Mouse (Mus musculus): ENCODE results near the gene Ugt1a10.
"Not testable (repeated sequence)": the region's sequence is repeated elsewhere in the genome, so short reads cannot be mapped to it uniquely, and the experiment has no call there.

The Ugt1a10 gene

DNA sequence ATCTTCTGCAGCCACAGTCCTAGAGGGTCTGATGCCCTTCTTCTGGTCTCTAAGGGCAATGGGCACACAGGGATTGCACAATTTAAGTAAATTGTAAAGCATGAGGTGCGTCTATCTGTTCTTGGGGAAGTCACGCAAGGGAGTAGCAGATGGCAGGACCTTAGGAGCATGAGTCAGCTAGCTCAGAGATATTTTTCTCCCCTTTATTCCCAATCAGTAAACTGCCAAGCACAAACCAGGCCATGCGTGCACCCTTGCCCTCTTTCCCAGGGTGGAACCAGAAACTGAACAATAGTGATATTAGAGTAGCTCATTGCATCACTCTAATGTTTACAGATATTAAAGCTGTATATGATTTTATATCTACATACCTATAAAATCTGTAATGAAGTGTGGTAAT is 43.4 kb downstream of the Ugt1a10 start:
- DNase-seq: not testable (repeated sequence)

DNA sequence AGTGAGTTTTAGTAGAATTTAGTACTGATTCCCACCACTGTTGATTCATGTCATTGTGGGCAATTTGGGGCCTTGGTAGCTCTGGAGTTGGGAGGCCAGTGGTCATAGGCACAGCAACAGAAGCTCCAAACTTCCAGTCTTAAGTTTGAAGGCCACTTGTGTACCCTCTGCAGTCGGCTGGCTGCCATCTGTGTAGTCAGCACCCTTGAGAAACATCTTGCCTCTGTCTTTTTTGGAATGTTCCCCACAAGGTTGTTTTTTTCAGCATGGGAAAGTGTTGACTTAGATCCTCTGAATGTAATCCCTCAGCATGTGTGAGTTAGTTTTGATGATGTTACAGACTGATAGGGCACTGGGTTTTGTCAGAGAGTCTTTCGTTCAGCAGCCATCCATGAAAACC is 44.5 kb downstream of the Ugt1a10 start:
- not testable (repeated sequence) for DNase-seq

DNA sequence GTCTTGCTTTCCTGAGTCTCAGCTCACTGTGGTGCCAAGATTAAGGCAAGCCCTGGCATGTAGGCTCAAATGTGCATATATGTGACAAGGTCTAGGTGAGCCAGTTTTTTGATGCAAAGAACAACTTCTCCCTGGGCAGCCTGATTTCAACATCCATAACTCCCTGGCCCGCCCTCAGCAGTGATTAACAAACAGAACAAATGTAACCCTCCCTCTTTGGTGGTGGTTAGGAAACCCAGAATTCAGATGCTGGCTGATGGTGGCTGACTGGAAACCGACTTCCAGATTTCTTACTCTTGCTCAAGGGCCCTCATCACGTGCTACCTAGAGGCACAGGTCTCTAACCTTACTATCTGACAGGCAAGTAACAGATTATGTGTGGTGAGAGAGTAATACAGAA is 47.8 kb downstream of the Ugt1a10 start, which contains the start of gene Ugt1a6b:
Gene Ugt1a6b, plus strand, starts transcription at position 234 of the 400 bp plus-strand sequence.
- DNase-seq: not testable (repeated sequence)

DNA sequence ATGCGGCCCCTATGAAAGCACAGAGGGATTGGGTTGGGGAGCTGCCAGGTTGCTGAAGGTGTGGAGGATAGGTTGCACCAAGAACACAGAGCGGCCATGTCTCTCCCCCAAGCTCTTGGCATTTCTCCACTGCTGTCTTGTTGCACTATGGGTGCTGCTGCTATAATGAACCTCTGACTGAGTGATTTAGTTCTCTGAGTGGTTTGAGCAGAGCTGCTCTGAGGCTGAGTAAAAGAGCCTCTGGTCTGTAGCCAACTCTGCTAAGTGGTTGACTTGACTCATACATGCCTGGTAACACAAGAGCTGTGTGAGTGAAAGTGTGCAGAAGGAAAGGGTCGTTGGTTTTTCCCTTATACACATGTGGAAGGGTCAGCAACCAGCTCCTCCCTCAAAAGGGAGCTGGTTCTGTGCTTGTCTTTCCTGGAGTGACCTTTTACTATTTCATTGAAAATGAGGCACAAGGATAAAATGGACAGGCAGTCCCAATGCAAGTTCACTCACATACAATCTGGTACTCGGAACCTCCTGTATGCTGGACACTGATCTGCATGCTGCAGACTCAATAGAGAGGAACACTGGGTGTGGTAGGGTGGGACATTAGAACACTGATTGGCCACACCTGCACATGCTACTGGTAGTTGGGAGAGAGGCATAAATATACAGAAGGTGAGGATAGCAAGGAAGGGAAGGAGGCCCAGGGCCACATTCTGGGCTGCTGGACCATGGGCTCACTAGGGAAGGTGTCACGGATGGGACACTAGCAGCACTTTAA is 48.7 kb downstream of the Ugt1a10 start:
- DNase-seq: not testable (repeated sequence)

DNA sequence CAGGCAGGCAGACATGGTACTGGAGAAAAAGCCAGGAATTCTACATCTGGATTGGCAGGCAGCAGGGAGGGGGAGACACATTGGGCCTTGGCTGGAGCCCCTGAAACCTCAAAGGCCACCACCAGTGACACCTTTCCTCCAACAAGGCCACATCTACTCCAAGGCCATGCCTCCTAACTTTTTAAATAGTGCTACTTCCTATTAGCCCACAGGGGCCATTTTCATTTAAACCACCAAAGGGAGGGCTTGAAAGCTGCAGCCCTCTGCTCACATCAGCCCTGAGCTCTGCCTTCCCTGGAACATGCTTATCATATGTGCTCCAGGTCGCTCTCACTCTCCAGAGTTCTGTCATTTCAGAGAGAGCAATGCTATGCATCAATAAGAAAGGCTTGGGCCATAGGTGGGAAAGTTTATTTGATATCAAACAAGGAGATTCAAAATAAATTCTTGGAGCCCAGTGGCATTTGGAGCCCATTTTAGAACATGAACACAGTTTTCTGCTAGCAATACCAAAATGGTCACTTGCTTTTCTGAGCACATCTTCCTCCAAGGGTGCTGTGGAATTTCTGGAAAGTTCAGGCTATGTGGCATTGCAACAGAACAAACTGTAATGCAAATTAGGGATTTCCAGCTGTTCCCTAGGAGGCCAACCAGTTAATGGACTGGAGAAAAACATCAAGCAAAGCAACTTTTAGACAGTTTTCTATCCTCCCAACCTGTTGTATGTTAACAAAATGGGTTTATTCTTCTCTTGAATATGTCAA is 49.7 kb downstream of the Ugt1a10 start:
- DNase-seq: no peak

DNA sequence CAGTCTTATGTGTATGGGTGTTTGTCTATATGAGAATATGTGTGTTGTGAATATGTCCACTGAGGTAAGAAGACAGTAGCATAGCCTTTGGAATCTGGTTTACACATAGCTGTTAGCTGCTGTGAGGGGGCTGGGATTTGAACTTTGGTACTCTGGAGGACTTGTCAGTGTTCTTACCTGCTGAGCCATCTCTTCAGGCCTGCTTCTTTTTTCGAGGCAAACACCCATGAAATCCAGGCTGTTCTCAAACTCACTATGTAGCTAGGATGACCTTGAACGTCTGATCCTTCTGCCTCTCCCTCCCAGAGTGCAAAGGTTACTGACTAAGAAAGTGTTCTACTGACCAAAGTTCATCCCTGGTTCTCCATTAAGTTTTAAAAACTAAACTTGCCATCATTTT is 50.5 kb downstream of the Ugt1a10 start:
- DNase-seq: no peak

DNA sequence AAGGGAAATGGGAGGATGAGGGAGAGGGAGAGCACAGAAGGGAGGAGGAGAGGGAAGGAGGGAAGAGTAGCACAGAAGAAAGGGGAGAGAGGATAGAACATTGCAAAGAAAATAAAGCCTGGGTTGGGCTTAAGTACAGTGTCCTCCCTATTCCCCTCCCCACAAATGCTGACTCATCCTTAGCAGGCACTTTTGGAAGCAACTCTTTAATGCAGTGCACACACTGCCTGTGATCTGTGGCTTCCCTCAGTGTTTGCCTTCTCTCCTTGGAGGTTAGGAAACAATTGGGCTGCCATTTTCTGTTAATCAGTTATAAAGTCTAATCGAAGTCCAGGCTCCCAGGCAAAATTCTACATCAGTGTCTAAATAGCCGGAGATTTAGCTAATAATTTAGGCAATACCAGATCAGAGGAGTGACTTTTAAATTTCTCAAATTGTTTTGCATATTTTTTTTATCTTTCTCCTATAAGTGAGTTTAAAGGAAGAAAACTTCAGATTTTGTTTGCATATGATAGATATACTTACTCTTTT is 53.9 kb downstream of the Ugt1a10 start:
- not testable (repeated sequence) for DNase-seq

DNA sequence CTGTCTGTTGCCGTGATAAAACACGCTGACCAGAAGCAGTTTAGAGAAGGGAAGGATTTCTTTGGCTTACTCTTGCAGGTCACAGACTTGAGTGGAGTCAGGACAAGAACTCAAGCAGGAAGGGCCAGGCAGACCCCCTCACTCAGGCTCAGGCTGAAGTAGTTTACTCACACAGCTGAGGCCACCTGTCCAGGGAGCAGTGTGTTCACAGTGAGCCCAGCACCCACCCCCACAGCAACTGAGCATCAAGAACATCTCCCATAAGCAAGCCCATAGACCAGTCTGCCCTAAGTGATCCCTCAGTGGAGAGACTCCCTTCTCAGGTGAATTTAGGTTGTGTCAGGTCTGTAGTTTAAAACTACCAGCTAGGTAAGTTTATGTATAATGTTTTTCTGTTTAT is 54.4 kb downstream of the Ugt1a10 start:
- DNase-seq: not testable (repeated sequence)

DNA sequence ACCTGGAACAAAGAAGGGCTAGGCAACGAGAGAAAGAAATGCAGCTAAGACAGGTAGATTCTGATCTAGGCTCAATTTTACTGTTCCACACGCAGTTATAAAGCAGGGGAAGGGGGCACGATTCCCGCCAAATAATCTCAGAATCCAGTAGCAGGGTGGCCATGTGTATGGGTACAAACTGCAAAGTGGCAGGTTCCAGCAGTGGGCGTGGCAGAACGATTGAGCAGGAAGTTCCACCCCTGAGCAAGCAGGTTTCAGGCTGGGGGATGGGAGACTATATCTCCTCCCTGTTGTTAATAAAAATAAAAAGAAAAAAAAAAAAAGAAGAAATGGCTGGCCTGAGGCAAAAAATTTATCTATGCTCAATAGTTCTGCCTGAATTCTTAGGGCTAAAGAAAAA is 57.6 kb downstream of the Ugt1a10 start:
- not testable (repeated sequence) for DNase-seq

DNA sequence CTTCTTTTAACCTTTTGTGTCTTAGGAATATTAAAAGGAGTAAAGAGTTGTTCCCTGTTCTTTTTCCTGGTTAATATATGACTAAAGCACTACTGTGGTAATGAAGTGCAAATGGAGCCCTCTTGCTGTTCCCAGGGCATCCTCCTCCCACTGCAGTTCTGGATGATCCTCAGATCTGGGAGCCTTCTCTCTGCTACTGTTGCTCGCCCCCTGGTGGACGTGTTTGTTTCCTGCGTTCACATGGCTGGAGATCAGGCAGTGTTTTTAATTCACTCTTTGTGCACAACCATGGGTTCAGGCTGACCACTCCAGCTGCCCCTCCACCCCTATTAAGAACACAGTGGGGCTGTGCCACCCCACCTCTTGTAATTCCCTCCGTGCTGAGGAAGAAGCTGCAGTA is 65.4 kb downstream of the Ugt1a10 start:
- DNase-seq: not testable (repeated sequence)

DNA sequence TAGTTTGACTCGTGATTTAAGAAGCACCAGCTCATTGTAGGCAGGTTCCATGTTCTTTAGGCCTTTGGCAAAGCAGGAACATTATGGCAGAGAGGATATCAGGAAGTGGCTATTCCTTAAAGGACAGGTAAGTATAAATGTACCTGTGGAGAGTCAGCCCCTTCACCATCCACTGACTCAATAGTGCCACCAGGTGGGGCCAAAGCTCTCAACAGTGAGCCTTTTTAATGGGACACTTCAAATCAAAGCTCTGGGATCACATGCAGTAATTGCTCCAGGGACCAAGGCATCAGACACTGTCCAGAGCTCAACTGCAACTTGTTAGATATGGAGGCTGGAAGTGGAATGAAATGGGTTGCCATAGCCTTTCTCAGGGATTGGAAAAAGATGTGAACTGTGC is 66.3 kb downstream of the Ugt1a10 start:
- not testable (repeated sequence) for DNase-seq

DNA sequence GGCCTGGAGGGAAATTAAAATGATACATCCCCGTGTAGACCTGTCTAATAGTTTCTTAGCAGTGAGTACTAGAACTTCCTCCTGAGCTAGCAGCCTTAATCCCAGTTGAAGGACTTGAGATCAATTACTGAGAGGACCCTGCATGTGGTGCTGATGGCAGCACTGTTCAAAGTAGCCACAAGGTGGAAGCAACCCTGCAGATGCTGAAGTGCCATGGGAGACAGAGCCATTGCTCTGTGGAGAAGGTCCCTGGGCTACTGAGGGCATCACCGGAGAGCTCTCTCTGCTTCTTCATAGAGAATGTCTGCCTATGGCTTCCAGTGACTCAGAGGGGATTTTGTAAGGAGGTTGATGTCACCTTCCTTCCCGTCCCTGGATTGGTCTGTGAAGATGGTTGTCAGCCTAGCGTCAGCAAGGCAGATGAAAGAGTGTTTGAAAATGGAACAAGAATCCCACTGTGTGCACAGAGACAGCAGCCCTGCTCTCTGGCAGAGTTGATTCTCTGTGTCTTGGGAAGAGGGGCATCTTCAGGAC is 70.7 kb downstream of the Ugt1a10 start:
- not testable (repeated sequence) for DNase-seq

DNA sequence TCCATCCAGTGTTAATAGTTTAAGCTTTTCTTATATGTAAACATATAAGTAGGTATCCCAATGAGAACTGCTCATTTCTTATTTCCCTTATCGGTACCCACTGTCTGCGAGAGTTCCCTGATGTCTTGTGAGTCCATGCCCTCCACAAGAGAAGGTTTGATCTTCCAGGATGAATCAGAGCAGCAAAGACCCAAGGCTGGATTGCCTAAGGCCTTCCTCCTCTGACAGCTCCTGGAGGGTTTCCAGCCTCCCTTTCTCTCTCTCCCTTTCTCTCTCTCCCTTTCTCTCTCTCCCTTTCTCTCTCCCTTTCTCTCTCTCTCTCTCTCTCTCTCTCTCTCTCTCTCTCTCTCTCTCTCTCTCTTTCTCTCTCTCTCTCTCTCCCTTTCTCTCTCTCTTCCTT is 73.9 kb downstream of the Ugt1a10 start:
- DNase-seq: not testable (repeated sequence)

DNA sequence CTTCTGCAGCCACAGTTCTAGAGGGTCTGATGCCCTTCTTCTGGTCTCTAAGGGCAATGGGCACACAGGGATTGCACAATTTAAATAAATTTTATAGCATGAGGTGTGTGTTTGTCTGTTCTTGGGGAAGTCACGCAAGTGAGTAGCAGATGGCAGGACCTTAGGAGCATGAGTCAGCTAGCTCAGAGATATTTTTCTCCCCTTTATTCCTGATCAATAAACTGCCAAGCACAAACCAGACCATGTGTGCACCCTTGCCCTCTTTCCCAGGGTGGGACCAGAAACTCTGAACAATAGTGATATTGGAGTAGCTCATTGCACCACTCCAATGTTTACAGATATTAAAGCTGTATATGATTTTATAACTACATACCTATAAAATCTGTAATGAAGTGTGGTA is 75.0 kb downstream of the Ugt1a10 start:
- DNase-seq: not testable (repeated sequence)

DNA sequence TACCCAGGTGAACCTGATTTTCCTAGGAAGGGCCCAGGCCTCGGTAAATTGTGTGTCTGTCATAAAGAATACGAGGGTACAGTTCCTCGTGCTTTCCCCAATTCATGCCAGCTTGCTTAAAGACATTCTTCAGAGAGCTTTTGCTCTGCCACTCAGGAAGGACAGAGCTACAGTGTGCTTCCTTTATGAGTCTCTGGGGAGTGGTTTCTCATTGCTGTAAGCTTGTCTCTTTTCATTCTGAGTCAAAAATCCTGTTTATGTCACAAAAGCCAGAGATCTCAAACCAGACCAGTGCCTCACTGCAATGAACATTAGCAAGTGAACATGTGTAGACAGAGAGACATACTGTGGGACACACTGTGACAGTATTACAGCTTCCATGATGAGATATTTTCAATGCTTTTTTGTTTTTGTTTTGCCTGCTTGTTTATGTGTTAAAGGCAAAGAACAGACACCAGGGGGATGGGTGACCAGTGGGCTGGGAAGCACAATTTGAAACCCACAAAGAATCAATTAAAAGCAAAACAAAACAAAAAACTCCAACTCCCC is 78.8 kb downstream of the Ugt1a10 start:
- no peak for DNase-seq

DNA sequence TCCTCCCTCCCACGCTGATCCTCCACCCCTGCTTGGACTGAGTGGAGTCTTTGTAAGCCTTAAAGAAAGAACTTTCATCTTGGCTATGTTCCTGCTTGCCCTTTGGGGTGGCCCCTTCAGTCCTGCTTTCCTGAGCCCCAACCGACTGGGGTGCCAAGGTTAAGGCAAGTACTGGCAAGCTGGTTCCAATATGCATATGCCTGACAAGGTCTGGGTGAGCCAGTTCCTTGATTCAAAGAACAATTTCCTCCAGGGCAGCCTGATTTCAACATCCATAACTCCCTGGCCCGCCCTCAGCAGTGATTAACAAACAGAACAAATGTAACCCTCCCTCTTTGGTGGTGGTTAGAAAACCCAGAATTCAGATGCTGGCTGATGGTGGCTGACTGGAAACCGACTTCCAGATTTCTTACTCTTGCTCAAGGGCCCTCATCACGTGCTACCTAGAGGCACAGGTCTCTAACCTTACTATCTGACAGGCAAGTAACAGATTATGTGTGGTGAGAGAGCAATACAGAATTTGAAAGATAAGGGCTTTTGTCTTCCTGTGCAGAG is 79.3 kb downstream of the Ugt1a10 start, which contains the start of gene Ugt1a6a:
Gene Ugt1a6a, plus strand, starts transcription at position 353 of the 555 bp plus-strand sequence.
- DNase-seq: peak; percentile 3

DNA sequence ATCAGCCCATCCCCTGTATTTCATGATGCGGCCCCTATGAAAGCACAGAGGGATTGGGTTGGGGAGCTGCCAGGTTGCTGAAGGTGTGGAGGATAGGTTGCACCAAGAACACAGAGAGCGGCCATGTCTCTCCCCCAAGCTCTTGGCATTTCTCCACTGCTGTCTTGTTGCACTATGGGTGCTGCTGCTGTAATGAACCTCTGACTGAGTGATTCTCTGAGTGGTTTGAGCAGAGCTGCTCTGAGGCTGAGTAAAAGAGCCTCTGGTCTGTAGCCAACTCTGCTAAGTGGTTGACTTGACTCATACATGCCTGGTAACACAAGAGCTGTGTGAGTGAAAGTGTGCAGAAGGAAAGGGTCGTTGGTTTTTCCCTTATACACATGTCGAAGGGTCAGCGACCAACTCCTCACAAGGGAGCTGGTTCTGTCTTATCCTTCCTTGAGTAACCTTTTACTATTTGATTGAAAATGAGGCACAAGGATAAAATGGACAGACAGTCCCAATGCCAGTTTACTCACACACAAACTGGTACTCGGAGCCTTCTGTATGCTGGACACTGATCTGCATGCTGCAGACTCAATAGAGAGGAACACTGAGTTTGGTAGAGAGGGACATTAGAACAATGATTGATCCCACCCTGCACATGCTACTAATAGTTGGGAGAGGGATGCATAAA is 80.2 kb downstream of the Ugt1a10 start:
- DNase-seq: not testable (repeated sequence)

DNA sequence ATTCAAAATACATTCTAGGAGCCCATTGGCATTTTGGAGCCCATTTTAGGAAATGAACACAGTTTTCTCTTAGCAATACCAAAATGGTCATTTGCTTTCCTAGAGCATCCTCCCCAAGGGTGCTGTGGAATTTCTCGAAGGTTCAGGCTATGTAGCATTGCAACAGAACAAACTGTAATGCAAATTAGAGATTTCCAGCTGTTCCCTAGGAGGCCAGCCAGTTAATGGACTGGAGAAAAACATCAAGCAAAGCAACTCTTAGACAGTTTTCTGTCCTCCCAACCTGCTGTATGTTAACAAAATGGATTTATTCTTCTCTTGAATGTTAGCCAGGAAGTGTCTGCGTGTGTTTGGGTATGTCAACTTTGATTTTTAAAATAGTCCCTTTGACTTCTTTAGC is 81.5 kb downstream of the Ugt1a10 start:
- no peak for DNase-seq

DNA sequence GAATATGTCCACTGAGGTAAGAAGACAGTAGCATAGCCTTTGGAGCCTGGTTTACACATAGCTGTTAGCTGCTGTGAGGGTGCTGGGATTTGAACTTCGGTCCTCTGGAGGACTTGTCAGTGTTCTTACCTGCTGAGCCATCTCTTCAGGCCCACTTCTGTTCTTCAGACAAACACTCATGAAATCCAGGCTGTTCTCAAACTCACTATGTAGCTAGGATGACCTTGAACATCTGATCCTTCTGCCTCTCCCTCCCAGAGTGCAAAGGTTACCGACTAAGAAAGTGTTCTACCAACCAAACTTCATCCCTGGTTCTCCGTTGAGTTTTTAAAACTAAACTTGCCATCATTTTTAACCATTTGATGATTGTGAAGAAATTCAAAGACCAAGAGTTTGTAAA is 82.1 kb downstream of the Ugt1a10 start:
- no peak for DNase-seq

DNA sequence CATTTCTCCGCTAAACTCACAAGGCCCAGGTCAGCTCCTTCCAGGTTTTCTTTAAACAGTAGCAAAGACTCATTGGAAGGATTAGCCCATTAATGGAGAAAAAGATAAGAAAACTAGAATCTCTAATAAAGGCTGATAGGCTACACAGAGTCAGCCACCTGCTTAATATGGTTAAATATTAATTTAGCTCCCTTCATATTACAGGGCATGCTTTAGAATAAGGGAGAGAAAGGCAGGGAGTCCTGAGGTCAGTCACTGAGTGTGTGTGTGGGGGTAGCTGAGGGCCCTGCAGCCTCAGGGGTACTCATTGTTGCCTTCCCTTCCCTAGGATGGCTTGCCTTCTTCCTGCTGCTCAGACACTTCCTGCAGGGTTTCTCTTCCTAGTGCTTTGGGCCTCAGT is 83.0 kb downstream of the Ugt1a10 start:
- DNase-seq: no peak

DNA sequence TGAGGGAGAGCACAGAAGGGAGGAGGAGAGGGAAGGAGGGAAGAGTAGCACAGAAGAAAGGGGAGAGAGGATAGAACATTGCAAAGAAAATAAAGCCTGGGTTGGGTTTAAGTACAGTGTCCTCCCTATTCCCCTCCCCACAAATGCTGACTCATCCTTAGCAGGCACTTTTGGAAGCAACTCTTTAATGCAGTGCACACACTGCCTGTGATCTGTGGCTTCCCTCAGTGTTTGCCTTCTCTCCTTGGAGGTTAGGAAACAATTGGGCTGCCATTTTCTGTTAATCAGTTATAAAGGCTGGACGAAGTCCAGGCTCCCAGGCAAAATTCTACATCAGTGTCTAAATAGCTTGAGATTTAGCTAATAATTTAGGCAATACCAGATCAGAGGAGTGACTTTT is 85.3 kb downstream of the Ugt1a10 start:
- not testable (repeated sequence) for DNase-seq
